Mouse (Mus musculus) thymus, postnatal 36 days (tissue): ENCODE results near the gene Tmem52.
A peak's percentile ranks its signal among the peaks of the same experiment; 100 is the strongest.
"Not testable (repeated sequence)": the region's sequence is repeated elsewhere in the genome, so short reads cannot be mapped to it uniquely, and the experiment has no call there.

ENCODE experiments used
- DNase-seq, 2 experiments: peaks; one replicate each; pipeline ENCODE4 v3.0.0; 2022; ENCODE audit warnings: mixed read lengths in 2 of 2

Gene Tmem52

GRCm38 (mm10) chr4:155468952-155469351 is at the start of gene Tmem52:
Gene Tmem52, plus strand, starts transcription at chr4:155469114.
- peak; percentile 11 to 39 for DNase-seq

GRCm38 (mm10) chr4:155420137-155420536 is 48.8 kb upstream of the Tmem52 start:
- no peak for DNase-seq

DNA sequence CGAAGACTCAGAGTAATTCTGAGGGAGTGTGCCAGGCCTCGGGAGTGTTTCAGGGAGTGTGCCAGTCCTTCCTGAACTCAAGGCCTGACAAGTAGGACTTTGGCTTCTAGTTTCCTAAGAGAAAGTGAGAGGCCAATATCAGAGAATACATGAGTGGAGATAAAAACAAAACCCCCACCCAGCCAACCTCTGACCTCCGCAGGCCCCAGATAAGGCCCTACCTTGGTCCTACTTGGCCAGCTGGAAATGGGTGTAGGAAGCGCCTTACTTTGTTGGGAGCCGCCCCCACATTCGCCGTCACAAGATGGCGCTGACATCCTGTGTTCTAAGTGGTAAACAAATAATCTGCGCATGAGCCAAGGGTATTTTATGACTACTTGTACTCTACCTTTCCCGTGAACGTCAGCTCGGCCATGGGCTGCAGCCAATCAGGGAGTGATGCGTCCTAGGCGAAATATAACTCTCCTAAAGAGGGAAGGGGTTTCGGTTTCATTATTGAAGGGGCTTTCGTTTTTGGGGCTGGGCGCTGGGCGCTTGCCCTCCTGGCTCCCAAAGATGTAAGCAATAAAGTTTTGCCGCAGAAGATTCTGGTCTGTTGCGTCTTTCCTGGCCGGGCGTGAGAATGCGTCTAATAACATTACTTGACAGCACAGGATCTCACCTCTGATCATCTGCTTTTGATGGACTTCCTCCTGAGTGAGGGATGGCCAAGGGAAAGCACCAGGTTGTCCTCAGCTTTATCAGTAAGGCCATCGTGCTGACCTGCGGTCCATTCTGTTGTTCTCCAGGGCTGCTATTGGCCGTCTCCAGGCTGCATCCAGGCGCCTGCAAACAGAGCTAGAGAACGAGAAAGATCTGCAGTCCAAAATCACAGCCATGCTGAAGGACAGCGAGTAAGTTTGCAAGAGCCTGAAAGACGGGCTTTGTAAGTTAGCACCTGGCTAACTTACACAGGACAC is 47.2 kb upstream of the Tmem52 start:
- not testable (repeated sequence) for DNase-seq

DNA sequence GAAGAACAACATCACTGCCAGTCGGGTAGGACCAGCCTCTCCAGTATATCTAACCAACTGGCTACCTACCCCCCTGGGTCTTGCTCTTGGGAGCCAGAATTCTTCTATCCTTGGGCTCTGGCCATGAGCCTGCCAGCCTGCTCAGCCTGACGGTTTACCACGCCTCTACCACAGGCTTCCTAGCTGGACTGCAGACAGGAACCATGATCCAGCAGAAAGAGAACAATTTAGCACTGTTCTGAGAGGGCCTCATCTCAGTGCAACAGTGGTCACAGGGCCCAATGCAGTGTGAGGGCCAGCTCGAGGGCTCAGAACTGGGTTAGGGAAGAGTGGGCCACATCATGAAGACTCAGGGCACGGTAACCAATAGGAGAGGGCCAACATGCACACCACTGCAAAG is 44.9 kb upstream of the Tmem52 start:
- no peak for DNase-seq

- peak in 1 of 2 experiments; percentile 15 for DNase-seq
These were observed 42.6 kb upstream of the Tmem52 start for GRCm38 (mm10) chr4:155426272-155426671.

- no peak for DNase-seq
These were observed 40.5 kb upstream of the Tmem52 start for GRCm38 (mm10) chr4:155428442-155428841.

- DNase-seq = no peak
These were observed 39.7 kb upstream of the Tmem52 start for GRCm38 (mm10) chr4:155429202-155429601.

- DNase-seq = no peak
These were observed 36.6 kb upstream of the Tmem52 start for GRCm38 (mm10) chr4:155432358-155432757.

DNA sequence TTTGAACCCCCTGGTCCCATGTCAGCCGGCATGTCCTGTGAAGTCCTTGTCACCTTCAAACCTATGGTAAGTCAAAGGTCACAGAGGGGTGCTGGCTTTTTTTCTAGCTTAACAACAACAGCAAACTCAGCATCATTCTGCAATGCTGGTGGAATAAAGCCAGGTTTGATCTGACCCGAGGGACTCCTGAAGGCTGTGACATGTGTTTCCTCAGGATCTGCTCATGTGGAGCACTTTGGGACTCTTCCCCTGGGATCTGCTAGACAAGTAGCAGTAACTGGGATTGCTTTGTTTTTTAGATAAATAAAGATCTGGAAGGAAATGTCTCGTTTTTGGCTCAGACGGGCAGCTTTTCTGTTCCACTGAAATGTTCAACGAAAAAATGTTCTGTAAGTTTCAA is 34.9 kb upstream of the Tmem52 start:
- DNase-seq = no peak

DNA sequence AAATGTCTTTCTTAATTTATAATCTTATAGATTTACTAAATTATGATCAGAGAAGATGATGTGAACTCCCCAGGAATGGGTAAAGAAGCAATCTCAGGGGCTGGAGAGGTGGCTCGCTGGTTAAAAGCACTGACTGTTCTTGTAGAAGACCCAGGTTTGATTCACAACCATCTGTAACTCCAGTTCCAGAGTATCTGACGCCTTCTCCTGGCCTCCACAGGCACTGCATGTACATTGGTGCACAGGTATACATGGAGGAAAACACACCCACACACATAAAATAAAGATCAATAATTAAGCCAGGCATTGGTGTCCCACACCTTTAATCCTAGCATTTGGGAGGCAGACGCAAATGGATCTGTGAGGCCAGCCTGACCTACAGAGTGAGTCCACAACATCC is 26.1 kb upstream of the Tmem52 start:
- DNase-seq = no peak

- DNase-seq = no peak
These were observed 17.3 kb upstream of the Tmem52 start for GRCm38 (mm10) chr4:155451597-155451996.

GRCm38 (mm10) chr4:155458575-155458974 is 10.3 kb upstream of the Tmem52 start:
- no peak for DNase-seq

DNA sequence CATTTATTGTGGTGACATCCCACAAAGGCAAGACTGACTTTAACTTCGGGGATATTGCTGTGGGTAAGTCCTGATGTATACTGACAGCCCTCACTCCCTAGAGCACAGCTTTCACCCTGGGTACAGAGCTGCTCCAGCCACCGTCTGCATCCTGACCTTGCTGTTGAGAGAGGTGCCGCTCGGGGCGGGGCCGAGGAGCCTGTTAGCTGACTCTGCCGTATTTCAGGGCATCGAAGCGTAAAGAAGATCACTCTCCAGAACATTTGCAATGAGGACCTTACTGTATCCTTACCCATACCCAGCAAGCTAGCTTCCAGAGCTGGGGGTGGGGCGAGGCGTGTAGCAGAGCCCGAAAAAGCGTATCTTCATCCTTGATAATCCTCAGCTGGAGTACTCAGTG is 5.9 kb upstream of the Tmem52 start:
- no peak for DNase-seq

DNA sequence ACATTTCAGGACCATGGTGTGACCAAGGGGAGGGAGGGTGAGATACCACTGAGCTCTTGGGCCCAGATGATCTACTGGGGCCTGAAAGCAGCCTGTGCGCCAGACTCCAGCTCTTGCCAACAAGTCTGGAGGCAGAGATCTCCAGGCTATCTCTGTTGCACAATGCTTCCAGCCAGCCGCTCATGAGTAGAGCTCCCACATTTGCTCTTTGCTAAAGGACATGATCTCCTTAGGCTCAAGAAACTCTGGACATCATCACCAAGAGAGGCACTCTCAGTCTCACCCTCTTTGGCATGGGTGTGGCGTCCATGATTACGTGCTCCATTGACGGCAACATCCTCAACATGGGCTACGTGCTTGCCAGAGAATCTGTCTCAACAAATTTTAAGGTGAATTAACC is 5.3 kb upstream of the Tmem52 start:
- no peak for DNase-seq

GRCm38 (mm10) chr4:155464061-155464460 is 4.9 kb upstream of the Tmem52 start:
- DNase-seq = no peak

DNA sequence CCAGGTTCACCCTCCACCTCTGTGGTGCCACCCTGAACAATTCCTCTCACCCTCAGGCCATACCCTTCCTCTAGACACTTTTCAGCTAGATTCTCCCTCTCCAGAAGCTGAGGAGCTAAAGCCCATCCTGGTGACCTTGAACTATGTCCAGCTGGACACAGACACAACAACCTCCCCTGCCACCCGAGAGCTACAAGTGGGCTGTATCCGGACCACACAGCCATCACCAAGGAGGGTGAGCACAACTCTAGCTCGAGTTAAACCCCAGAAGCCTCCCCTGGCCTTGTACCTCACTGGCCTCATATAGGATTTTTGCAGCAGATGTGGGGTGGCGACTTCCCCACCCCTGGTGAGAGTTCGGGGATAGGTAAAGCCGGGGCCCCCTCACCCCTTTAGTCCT is 3.3 kb upstream of the Tmem52 start:
- DNase-seq = no peak

DNA sequence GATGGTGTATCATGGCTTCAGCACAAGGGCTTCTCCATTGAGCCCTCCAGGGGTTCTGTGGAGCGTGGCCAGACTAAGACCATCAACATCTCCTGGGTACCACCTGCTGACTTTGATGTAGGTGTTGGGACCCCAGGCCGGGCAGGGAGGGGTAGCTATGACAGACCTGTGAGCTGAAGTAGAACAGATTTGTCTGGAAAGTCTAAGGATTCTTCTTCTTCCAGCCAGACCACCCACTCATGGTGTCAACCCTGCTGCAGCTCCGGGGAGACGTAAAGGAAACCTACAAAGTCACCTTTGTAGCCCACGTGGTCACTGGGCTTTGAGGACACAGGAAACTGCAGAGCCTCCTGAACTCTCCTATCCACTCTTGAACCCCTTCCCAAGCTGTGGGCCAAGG is 2.8 kb upstream of the Tmem52 start:
- no peak for DNase-seq

DNA sequence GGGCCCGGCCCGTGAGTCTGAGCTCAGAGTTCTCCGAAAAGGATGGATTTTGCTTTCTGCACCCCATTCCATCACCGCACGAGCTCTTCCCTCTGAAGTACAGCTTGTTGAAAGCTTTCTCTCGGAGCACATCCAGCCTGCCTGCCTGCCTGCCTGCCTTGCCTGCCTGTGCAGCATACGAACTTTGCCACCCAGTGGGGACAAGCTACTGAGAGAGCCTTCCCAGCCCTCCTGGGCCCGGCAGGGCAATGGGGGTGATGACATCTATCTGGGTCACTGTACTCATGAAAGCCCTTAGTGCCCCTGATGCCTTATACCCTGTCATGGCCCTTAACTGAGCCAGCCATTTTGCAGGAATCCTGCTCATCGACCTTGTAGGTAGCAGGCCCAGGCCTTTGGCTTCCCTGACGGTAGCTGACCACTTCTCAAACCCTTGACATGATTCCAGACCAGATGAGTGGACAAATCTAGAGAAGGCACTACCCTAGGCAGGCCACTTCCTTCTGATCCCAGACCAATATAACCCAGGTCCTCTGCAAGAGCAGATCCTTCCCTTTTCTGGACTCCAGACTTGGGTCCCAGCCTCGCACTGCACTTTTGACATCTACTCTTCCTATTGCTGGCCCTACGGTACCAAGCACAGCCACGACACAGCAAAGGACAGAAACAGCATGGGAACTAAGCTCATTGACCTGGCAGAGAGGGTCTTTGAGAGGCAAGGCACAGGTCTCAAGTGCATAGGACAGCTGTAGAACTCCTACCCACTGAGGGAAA is 1.5 kb upstream of the Tmem52 start:
- no peak for DNase-seq

DNA sequence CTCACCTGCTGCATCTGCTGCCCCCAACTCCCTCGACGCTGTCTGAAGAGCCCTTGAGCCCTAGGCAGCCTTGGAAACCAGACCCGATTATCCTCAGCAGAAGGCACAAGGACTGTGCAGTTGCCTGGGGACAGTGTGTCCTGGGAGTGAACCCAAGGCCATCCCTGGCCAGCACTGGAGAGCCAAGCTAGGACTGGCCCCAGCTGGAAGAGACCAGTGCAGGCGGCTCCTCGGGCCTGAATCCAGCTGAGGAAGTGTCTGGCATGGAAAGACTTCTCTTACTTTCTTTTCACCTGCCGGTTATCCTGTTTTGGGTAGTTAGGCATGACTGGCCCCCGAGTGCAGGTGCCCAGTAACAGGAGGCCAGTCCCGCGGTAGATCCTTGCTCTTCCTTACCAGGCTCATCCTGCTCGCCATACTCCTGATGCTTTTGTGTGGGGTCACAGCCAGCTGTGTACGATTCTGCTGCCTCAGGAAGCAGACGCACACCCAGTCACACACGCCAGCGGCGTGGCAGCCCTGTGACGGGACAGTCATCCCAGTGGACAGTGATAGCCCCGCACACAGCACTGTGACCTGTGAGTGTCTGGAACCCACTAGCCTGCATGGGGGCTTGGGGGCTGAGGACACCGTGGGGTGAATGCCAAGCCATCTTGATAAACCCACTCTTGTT is 812 bp downstream of the Tmem52 start:
- DNase-seq = no peak

- no peak for DNase-seq
These were observed 1.5 kb downstream of the Tmem52 start for GRCm38 (mm10) chr4:155470263-155470953.

GRCm38 (mm10) chr4:155470997-155471396 is 2.1 kb downstream of the Tmem52 start:
- no peak for DNase-seq

- no peak for DNase-seq
These were observed 2.5 kb downstream of the Tmem52 start for GRCm38 (mm10) chr4:155471406-155471805.
